Mouse (Mus musculus) thymus, postnatal 4 days (tissue): ENCODE measurements around the gene Otulin.

Experiments used
- DNase-seq: peaks from one replicate; pipeline ENCODE4 v3.0.0; 2021

Gene Otulin

DNA sequence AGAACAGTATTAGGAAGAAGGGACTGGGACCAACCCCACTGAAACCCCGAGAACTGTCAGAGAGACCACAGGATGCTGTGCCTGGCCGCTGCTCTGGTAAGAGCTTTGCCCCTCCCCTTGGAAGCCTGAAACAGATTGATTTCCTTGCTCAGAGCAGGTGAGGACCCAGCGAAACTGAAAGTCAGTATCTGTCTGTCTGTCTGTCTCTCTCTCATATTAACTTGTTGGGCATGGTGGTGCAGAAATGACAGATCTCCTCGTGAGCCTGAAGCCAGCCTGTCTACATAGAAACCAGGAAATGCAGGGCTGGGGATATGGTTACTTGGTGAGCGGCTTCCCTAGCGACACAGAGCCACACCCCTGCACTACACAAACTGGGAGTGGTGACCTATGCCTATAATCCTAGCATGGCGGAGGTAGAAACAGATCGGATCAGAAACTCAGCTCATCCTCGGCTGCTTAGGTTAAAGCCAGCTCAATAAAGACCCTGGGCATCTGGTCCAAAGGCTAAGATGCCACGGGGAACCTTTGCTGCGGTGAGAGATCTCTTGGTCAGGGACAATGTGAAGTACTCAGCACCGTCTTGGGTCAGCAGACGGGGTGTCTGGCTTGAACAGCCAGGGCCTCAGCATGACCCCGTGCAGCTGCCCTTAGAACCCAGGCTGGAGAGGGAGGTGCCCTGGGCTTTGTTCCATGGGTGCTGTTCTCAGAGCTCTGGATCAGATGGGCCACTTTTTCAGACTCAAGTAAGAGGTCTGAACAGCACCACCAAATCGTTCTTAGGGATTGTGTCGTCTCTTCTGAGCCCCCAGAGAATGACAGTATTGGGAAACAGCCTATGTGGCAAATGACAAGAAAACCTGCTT is 52.3 kb downstream of the Otulin start:
- no peak for DNase-seq

DNA sequence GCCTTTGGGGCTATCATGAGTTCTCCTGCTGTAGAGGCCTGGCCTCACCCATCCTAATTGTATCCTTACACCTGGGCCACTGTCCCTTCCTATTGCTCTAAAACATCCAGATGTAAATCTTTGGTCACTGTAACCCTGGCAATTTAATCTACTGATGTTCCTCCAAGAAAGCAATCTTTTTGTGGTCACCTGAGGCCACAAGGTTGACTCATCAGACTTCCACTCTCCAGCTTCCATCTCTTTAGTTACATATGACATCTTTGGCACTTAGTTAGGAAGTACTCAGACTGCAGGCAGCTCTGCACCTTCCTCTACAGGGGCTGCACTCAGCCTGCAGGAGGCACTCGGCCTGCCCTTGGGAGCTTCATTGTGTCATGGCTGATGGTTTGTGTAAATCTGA is 53.6 kb downstream of the Otulin start:
- DNase-seq, result no peak

GRCm38 (mm10) chr15:27575932-27576331 is 54.6 kb downstream of the Otulin start:
- DNase-seq, result no peak

DNA sequence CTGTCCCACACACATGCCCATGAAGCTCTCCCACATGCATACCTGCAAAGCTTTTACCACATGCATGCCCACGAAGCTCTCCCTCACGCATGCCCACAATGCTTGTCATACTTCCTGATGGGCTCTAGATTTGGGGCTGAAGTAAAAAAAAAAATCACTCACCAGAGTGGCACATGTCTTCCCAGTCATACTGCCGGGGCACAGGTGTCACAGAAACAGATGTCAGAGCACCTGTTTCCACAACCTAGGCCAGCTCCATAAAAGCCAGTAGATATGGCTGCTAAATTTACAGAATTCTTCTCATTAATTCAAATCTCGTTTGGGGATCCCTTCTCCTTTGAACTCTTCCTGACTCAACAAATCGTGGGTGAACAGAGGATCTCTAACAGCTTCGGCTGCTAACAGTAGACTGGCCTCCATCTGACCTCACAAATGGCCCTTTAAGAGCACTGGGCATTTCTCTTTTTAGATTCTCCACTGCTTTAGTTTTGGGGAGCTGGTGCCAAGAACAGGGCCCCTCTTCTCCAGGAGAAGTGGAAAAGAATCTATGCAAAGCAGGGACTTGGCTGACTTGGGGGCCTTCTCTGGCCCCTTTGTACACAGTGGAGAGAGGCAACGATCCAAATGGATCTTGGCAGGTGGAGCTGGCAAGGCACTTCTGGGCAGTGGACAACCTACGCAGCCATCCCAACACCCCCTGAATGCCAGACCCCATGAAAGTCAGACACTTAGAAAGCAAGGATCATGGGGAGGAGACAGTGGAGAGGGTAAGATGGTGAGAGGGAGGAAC is 55.3 kb downstream of the Otulin start:
- DNase-seq, result no peak

GRCm38 (mm10) chr15:27571179-27571578 is 59.3 kb downstream of the Otulin start:
- no peak for DNase-seq

DNA sequence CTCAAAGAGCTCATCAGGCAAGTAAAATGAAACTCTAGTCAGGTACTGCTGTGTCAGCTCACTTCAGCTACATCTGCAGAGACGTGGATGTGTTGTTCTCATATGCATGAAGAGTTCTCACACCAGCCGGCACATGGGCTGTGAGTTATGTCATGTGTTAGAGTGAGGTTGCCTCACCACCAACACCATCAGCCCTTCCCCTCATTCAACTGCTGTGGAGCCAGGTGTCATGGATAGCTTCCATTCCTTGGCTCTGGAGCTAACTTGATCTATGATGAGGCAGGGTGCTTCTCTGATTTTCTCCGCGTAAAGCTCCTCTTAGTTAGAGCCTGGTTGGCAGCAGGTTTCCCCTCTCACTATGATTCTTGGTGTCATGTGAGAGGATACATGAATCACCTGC is 60.1 kb downstream of the Otulin start:
- DNase-seq, result no peak

- no peak for DNase-seq
Observed at GRCm38 (mm10) chr15:27569924-27570323, 60.6 kb downstream of the Otulin start.

- no peak for DNase-seq
Observed at GRCm38 (mm10) chr15:27568371-27568770, 62.1 kb downstream of the Otulin start.

- DNase-seq, result no peak
Observed at GRCm38 (mm10) chr15:27567356-27567755, 63.1 kb downstream of the Otulin start.

- no peak for DNase-seq
Observed at GRCm38 (mm10) chr15:27565626-27566185, 64.8 kb downstream of the Otulin start.

- DNase-seq, result no peak
Observed at GRCm38 (mm10) chr15:27564106-27565100, 66.1 kb downstream of the Otulin start.

DNA sequence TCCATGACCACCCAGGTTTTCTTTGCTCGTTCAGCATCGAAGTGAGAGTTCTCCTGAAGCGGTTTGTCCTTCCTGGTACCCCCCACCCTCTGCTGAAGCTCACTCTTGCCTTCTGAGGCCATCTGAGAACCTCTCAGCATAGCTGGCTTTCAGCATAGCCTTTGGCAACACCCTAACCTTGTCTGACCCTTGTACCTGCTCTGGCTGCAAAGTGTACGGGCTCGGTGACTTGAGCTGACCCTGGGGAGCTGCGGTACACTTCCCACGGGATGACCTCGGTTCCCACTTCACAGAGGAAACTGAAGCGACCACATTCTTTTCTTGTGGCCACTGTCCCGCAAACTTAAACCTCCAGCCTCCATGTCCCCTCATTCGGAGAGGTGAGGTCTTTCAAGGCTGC is 70.2 kb downstream of the Otulin start:
- DNase-seq, result no peak

- no peak for DNase-seq
Observed at GRCm38 (mm10) chr15:27558456-27559147, 71.9 kb downstream of the Otulin start.

GRCm38 (mm10) chr15:27553554-27553953 is 76.9 kb downstream of the Otulin start:
- DNase-seq, result no peak

- no peak for DNase-seq
Observed at GRCm38 (mm10) chr15:27552129-27552700, 78.3 kb downstream of the Otulin start.

- no peak for DNase-seq
Observed at GRCm38 (mm10) chr15:27551117-27552114, 79.1 kb downstream of the Otulin start.

- DNase-seq, result no peak
Observed at GRCm38 (mm10) chr15:27550358-27550992, 80.0 kb downstream of the Otulin start.

DNA sequence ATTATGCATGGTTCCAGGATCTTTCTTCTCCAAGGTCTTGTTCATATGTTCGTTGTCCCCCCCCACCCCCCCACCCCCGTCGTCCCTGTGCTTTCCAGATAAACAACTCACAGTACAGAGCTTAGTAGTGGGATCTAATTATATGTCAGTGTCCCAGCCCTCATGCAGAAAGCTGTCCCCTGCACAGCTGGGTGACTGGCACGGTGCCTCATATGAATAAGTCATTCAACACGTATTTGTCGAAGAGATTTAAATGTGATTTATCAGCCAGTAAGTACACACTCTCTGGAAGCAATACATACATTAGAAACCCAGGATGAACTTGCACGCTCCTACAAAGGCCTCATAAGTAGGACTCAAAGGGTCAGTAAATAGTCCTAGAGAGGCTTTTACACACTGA is 80.6 kb downstream of the Otulin start:
- DNase-seq, result no peak

- DNase-seq, result no peak
Observed at GRCm38 (mm10) chr15:27549071-27549470, 81.4 kb downstream of the Otulin start.

- no peak for DNase-seq
Observed at GRCm38 (mm10) chr15:27548110-27548509, 82.4 kb downstream of the Otulin start.
